Mouse (Mus musculus) neural tube, embryonic 12.5 days (tissue): Measurements from ENCODE around the gene Natd1. TPM values are rescaled to one million over a fixed set of nuclear protein-coding genes. Genes with fewer than 3 reads are reported as not detected.

ENCODE experiments used
- ATAC-seq: fragments of 200-750 bp; cut with Nextera tagmentation; 2 replicates; pipeline ENCODE4 v1.8.0; 2017; ENCODE audit warnings: low read depth, mild to moderate bottlenecking, moderate TSS enrichment, moderate library complexity; ENCODE audit not compliant: low FRiP score
- H3K27ac ChIP-seq: fragments of 300-500 bp; sonication (generic); 2 replicates; pipeline ENCODE4 v1.5.1; 2016
- H3K27me3 ChIP-seq: fragments of 300-500 bp; sonication (generic); replicated peaks from 2 replicates; pipeline ENCODE4 v1.6.1; 2016; ENCODE audit warnings: mild to moderate bottlenecking
- H3K36me3 ChIP-seq: fragments of 300-500 bp; sonication (generic); 2 replicates; pipeline ENCODE4 v1.6.1; 2016; ENCODE audit warnings: mild to moderate bottlenecking
- H3K4me1 ChIP-seq: fragments of 300-500 bp; sonication (generic); 2 replicates; pipeline ENCODE4 v1.6.1; 2016
- H3K4me2 ChIP-seq: fragments of 300-500 bp; sonication (generic); replicated peaks from 2 replicates; pipeline ENCODE4 v1.6.1; 2016; ENCODE audit warnings: mild to moderate bottlenecking
- H3K4me3 ChIP-seq: fragments of 300-500 bp; sonication (generic); 2 replicates; pipeline ENCODE4 v1.5.1; 2016
- H3K9ac ChIP-seq: fragments of 300-500 bp; sonication (generic); 2 replicates; pipeline ENCODE4 v1.6.1; 2016; ENCODE audit warnings: mild to moderate bottlenecking
- H3K9me3 ChIP-seq: fragments of 300-500 bp; sonication (generic); 2 replicates; pipeline ENCODE4 v1.6.1; 2016; ENCODE audit warnings: mild to moderate bottlenecking
- WGBS: fragments of 180-500 bp; shearing (Covaris S2); methylation state at CpG from one replicate; pipeline ENCODE4 v1.1.7; 2016; 5-methylcytosine and 5-hydroxymethylcytosine counted together
- polyA plus RNA-seq: library from polyadenylated mRNA; unstranded; fragments of >200 nt; fragmentation: Nextera tagmentation; extraction: Ambion mirVana; gene quantifications from 2 replicates; pipeline ENCODE4 v1.2.1, GENCODE M21; 2016

Natd1 gene
- polyA plus RNA-seq, 1 experiment from 2014 or later = 27.2 TPM

GRCm38 (mm10) chr11:60930724-60931281 is 16.3 kb upstream of the Natd1 start:
- peak overlapping the region; percentile 60; the same call in 1 of the 2 replicates for H3K9ac ChIP-seq
- H3K4me2 ChIP-seq = peak overlapping the region; percentile 89
- ATAC-seq = no peak
- no peaks in the 10 kb centered on the region for H3K9me3 ChIP-seq
- H3K36me3 ChIP-seq = no peaks in the 10 kb centered on the region
- H3K27me3 ChIP-seq = no peaks in the 10 kb centered on the region
- 28% methylated on average over 7 of the region's 7 CpGs for WGBS
- H3K4me3 ChIP-seq = peak overlapping the region; percentile 74
- peaks cover 27% of the 10 kb centered on the region for H3K4me1 ChIP-seq
- H3K27ac ChIP-seq = no peak overlapping the region

DNA sequence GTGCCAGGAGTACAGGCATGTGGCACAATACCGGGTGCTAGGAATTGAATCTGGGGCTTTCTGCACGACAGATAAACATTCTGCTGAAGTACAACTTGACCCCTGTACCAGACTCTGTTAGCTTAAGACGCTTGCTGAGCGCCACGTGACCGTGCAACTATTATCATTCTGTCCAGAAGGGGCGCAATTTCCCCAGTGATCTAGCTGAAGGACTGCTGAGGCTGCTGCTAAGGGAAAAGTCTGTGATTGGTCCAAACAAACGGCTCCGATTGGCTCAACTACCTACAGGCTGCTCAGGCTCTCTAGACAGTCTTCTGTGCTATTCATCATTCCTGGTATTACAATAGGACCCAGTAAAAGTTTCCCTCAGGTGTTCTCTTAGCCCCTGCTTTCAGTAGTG is 12.7 kb upstream of the Natd1 start:
- H3K27me3 ChIP-seq = no peaks in the 10 kb centered on the region
- no peaks in the 10 kb centered on the region for H3K36me3 ChIP-seq
- peak; percentile 67 for ATAC-seq
- H3K9me3 ChIP-seq = no peaks in the 10 kb centered on the region
- H3K4me3 ChIP-seq = no peak overlapping the region; the same call in 1 of the 2 replicates
- H3K4me2 ChIP-seq = peak overlapping the region; percentile 54
- H3K9ac ChIP-seq = no peak overlapping the region
- H3K4me1 ChIP-seq = peaks cover 12% of the 10 kb centered on the region; the same call in 1 of the 2 replicates
- no peak overlapping the region for H3K27ac ChIP-seq
- WGBS = under 1% methylated on average over 9 of the region's 9 CpGs

GRCm38 (mm10) chr11:60924981-60925380 is 10.4 kb upstream of the Natd1 start:
- Histone ChIP-seq H3K9me3 (no peaks in the 10 kb centered on the region), H3K4me1 (peaks cover 6% of the 10 kb centered on the region; the same call in 1 of the 2 replicates), H3K4me3 (no peak overlapping the region), H3K9ac (no peak overlapping the region), H3K27me3 (no peaks in the 10 kb centered on the region), H3K36me3 (0 out of 2 replicates have a peak, but pooled peaks cover 6% of the 10 kb centered on the region), H3K27ac (no peak overlapping the region), H3K4me2 (no peak overlapping the region)
- WGBS = 91% methylated on average over 1 of the region's 1 CpGs
- ATAC-seq = no peak

GRCm38 (mm10) chr11:60924498-60924897 is 9.9 kb upstream of the Natd1 start:
- H3K9me3 ChIP-seq = no peaks in the 10 kb centered on the region
- no peak overlapping the region for H3K4me2 ChIP-seq
- no peak overlapping the region for H3K27ac ChIP-seq
- H3K4me3 ChIP-seq = no peak overlapping the region
- H3K27me3 ChIP-seq = no peaks in the 10 kb centered on the region
- 41% methylated on average over 6 of the region's 6 CpGs for WGBS
- no peak overlapping the region for H3K9ac ChIP-seq
- 0 out of 2 replicates have a peak, but pooled peaks cover 6% of the 10 kb centered on the region for H3K36me3 ChIP-seq
- ATAC-seq = no peak
- H3K4me1 ChIP-seq = peaks cover 6% of the 10 kb centered on the region; the same call in 1 of the 2 replicates

- Histone ChIP-seq H3K4me2 (no peak overlapping the region), H3K9me3 (no peaks in the 10 kb centered on the region), H3K27me3 (no peaks in the 10 kb centered on the region), H3K36me3 (0 out of 2 replicates have a peak, but pooled peaks cover 6% of the 10 kb centered on the region), H3K4me3 (no peak overlapping the region), H3K27ac (no peak overlapping the region), H3K4me1 (peaks cover 6% of the 10 kb centered on the region; the same call in 1 of the 2 replicates), H3K9ac (no peak overlapping the region)
- 70% methylated on average over 5 of the region's 5 CpGs for WGBS
- ATAC-seq = no peak
Measured at GRCm38 (mm10) chr11:60922964-60923363, 8.4 kb upstream of the Natd1 start.

- no peak for ATAC-seq
- Histone ChIP-seq H3K27ac (no peak overlapping the region), H3K9ac (no peak overlapping the region), H3K27me3 (no peaks in the 10 kb centered on the region), H3K9me3 (no peaks in the 10 kb centered on the region), H3K36me3 (0 out of 2 replicates have a peak, but pooled peaks cover 6% of the 10 kb centered on the region), H3K4me1 (no peaks in the 10 kb centered on the region), H3K4me2 (no peak overlapping the region), H3K4me3 (no peak overlapping the region)
- 78% methylated on average over 1 of the region's 1 CpGs for WGBS
Measured at GRCm38 (mm10) chr11:60922195-60922594, 7.6 kb upstream of the Natd1 start.

DNA sequence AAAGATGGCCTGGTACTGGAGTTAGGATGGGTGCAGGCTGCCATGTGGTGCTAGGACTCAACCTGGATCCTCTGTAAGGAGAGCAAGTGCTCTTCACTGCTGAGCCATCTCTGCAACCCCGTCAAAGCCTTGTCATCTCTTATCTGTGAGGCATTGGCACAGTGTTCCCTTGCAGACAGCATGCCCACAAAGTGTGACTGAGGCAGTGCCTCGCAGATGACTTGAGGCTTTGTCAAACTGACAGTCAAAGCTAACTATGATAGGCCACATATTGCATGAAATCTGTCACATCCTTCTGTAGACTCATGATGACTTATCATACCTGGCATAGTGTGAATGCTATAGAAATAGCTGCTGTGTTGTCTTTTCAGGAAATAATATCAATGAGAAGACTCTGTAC is 5.5 kb upstream of the Natd1 start:
- Histone ChIP-seq H3K27ac (no peak overlapping the region), H3K4me3 (no peak overlapping the region), H3K9me3 (no peaks in the 10 kb centered on the region), H3K4me1 (no peaks in the 10 kb centered on the region), H3K4me2 (no peak overlapping the region), H3K9ac (no peak overlapping the region), H3K36me3 (0 out of 2 replicates have a peak, but pooled peaks cover 6% of the 10 kb centered on the region), H3K27me3 (no peaks in the 10 kb centered on the region)
- no peak for ATAC-seq
- 74% methylated on average over 2 of the region's 2 CpGs for WGBS

DNA sequence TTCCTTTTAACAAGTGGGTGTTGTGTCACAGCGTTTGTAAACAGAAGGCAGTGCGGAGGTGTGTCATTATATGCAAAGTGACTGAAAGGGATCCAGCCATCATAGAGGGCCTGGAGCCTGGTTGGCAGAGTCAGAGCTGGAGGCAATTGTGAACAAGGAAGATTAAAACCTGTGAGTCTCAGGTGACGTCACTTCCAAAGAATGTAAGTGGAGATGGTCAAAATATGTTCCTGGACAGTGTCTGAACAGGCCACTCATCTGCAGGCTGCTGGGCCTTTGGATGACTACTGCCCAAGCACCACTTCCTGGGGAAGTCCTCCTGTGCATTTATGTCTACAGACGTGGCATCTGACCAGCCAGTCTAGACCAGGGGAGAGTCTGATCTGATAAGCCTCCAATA is 651 bp upstream of the Natd1 start:
- H3K4me3 ChIP-seq = no peak overlapping the region
- H3K9ac ChIP-seq = no peak overlapping the region
- peaks cover 24% of the 10 kb centered on the region for H3K4me1 ChIP-seq
- no peaks in the 10 kb centered on the region for H3K27me3 ChIP-seq
- no peak overlapping the region for H3K4me2 ChIP-seq
- WGBS = 78% methylated on average over 4 of the region's 4 CpGs
- H3K27ac ChIP-seq = no peak overlapping the region
- H3K36me3 ChIP-seq = no peaks in the 10 kb centered on the region
- no peak for ATAC-seq
- H3K9me3 ChIP-seq = no peaks in the 10 kb centered on the region

DNA sequence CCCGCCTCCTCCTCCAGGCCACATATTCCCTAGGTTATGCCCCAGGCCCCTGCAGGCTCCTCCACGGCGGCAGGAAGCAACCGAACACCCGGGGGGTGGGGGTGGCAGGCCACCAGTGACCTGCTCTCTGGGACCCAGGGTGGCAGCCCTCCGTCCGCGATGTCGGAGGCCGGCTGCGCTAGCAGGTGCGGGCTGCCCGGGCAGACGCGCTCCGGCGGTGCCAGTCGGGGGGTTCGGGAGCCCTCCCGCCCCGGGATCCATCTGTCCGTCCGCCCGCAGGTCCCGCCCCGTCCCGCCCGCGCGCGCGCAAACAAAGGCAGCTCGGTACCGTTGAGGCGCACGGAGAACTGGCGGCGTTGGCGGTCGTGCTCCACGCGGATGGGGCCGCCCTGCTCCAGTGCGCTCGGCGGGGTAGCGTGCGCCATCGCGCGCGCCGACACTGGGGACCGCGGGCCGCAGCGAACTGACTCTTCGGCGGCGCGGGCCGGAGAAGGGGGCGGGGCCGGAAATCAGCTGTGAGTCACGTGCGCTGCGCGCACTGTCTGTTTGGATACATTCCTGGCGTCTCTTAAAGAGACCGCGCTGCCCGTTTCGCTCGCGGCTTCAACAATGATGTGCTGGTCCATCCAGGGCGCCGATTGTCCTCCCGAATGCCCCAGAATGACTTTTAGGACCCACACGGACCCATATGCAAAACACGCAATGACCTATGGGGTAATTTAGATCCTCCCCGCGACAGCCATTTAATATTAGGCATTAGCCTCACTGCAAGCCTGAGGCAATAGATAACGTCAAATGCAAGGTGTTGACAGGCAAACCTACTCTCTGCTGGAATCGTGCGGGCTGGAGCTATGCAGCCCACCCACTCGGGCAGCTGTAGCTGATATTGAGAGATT is 1.0 kb downstream of the Natd1 start:
- under 1% methylated on average over 86 of the region's 86 CpGs for WGBS
- peak overlapping the region; percentile 66 for H3K27ac ChIP-seq
- H3K4me2 ChIP-seq = peak overlapping the region; percentile 73
- H3K9ac ChIP-seq = peak overlapping the region; percentile 90
- no peaks in the 10 kb centered on the region for H3K36me3 ChIP-seq
- no peaks in the 10 kb centered on the region for H3K27me3 ChIP-seq
- ATAC-seq = peak; percentile 88
- peaks cover 24% of the 10 kb centered on the region for H3K4me1 ChIP-seq
- peak overlapping the region; percentile 92 for H3K4me3 ChIP-seq
- no peaks in the 10 kb centered on the region for H3K9me3 ChIP-seq

DNA sequence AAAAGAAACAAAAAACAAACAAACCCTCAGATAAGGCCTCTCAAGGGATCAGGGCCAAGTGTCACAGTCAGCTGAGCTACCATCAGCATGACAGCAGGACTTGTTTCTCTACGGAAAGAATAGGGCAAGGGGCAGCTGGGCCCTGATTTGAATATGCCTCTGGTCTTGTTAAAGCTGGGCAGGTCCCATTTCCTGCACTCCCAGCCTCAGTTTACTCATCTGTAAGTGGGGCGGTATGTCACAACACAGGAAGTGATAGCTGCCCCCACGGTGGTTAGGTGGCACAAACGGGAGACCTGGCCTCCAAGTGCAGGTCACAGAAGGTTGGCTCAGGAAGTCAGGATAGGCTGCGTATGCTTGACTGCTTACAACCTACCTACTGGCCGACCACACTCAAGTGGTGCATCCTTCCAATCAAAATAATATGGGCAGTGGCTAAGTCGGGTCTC is 2.0 kb downstream of the Natd1 start:
- H3K4me1 ChIP-seq = peaks cover 24% of the 10 kb centered on the region

DNA sequence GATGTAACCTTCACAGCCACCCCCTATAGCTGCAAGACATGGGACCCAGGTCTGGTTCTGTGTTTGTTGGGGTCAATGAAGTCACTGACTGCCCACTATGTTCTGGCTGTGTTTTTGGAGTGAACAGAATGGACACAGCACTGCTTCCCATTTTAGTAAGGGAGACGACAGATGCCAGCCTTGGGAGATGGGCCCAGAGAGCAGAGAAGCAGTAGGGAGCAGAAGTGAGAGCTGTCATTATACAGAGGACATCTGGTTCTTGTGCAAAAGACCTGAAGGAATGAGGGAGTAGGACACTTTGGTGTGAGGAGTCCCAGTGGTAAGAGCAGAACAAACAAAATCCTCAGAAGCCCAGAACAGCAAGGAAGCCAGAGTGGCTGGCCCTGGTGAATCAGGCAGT is 4.9 kb downstream of the Natd1 start:
- WGBS = 78% methylated on average over 1 of the region's 1 CpGs
- Histone ChIP-seq H3K4me1 (peaks cover 23% of the 10 kb centered on the region), H3K4me2 (no peak overlapping the region), H3K4me3 (no peak overlapping the region), H3K27ac (no peak overlapping the region), H3K36me3 (peaks cover 23% of the 10 kb centered on the region), H3K27me3 (no peaks in the 10 kb centered on the region), H3K9ac (no peak overlapping the region), H3K9me3 (no peaks in the 10 kb centered on the region)
- ATAC-seq = no peak

More for the DNA sequence above, 2.0 kb downstream of the Natd1 start:
- H3K9me3 ChIP-seq = no peaks in the 10 kb centered on the region
- peak overlapping the region; percentile 90 for H3K9ac ChIP-seq
- H3K4me2 ChIP-seq = peak overlapping the region; percentile 73
- peak overlapping the region; percentile 92 for H3K4me3 ChIP-seq
- no peaks in the 10 kb centered on the region for H3K27me3 ChIP-seq
- H3K36me3 ChIP-seq = no peaks in the 10 kb centered on the region
- no peak overlapping the region for H3K27ac ChIP-seq
- no peak for ATAC-seq
- WGBS = 39% methylated on average over 7 of the region's 7 CpGs

- 69% methylated on average over 3 of the region's 3 CpGs for WGBS
- no peak overlapping the region for H3K27ac ChIP-seq
- no peak for ATAC-seq
Measured at GRCm38 (mm10) chr11:60908073-60908472, 6.5 kb downstream of the Natd1 start.

More at GRCm38 (mm10) chr11:60908073-60908472, 6.5 kb downstream of the Natd1 start:
- Histone ChIP-seq H3K9ac (no peak overlapping the region), H3K4me2 (no peak overlapping the region), H3K9me3 (no peaks in the 10 kb centered on the region), H3K4me3 (no peak overlapping the region), H3K36me3 (peaks cover 39% of the 10 kb centered on the region), H3K4me1 (peaks cover 16% of the 10 kb centered on the region), H3K27me3 (no peaks in the 10 kb centered on the region)
